Mouse (Mus musculus) heart, adult 2 months (tissue): ENCODE results near the gene Ccr8. TPM values are rescaled to one million over a fixed set of nuclear protein-coding genes. Genes with fewer than 3 reads are reported as not detected.
"Not testable (repeated sequence)": the region's sequence is repeated elsewhere in the genome, so short reads cannot be mapped to it uniquely, and the experiment has no call there.

ENCODE experiments used
- DNase-seq, 2 experiments: peaks; one replicate each; pipeline ENCODE4 v3.0.0; 2021
- H3K27ac ChIP-seq: fragments of 200-600 bp; 2 replicates; pipeline ENCODE4 v1.8.1; 2022
- H3K27me3 ChIP-seq: fragments of 200-500 bp; 2 replicates; pipeline ENCODE4 v1.6.1; 2012; ENCODE audit warnings: mild to moderate bottlenecking, low read length, inconsistent platforms, mixed read lengths; ENCODE audit not compliant: control insufficient read depth, insufficient read depth
- H3K36me3 ChIP-seq: fragments of 200-500 bp; 2 replicates; pipeline ENCODE4 v1.6.1; 2012; ENCODE audit warnings: low read length, inconsistent platforms; ENCODE audit not compliant: control insufficient read depth, insufficient read depth
- H3K4me1 ChIP-seq: fragments of 200-500 bp; 2 replicates; pipeline ENCODE4 v1.6.1; 2011; ENCODE audit warnings: low read length; ENCODE audit not compliant: control insufficient read depth, insufficient read depth
- H3K4me3 ChIP-seq: fragments of 200-600 bp; 2 replicates; pipeline ENCODE4 v1.8.1; 2022
- H3K79me2 ChIP-seq: fragments of 200-500 bp; replicated peaks from 2 replicates; pipeline ENCODE4 v1.6.1; 2012; ENCODE audit warnings: mild to moderate bottlenecking, inconsistent platforms, low read length, moderate library complexity, mixed read lengths; ENCODE audit not compliant: control insufficient read depth, insufficient read depth
- H3K9ac ChIP-seq: fragments of 200-500 bp; 2 replicates; pipeline ENCODE4 v1.6.1; 2012; ENCODE audit warnings: low read depth, mild to moderate bottlenecking, control low read depth, inconsistent platforms, low read length, mixed read lengths
- CTCF ChIP-seq: fragments of 200-600 bp; IDR thresholded peaks from 2 replicates; pipeline ENCODE4 v1.8.1; 2022; ENCODE audit warnings: antibody characterized with exemption, mild to moderate bottlenecking, moderate library complexity
- EP300 ChIP-seq: fragments of 200-500 bp; IDR thresholded peaks from 2 replicates; pipeline ENCODE4 v1.6.1; 2011; ENCODE audit warnings: low read depth, low read length, control low read depth; ENCODE audit not compliant: insufficient read depth
- POLR2A ChIP-seq: fragments of 200-500 bp; IDR thresholded peaks from 2 replicates; pipeline ENCODE4 v1.6.1; 2011; ENCODE audit warnings: mild to moderate bottlenecking, low read depth, low read length, control low read depth; ENCODE audit not compliant: insufficient read depth
- WGBS: fragments of 180-500 bp; shearing (Covaris S2); methylation state at CpG from one replicate; pipeline ENCODE4 v1.1.7; 2018; 5-methylcytosine and 5-hydroxymethylcytosine counted together
- intact Hi-C: fragments of 180-260 bp; cut with DNase I; formaldehyde crosslinking; loops from one replicate; pipeline ENCODE4 v1.15.1; 2025
- polyA plus RNA-seq: library from polyadenylated mRNA; depleted of rRNA; stranded (reverse); fragments of >200 nt; gene quantifications from 2 replicates; pipeline ENCODE4 v1.2.3, GENCODE M21; 2012
- total RNA-seq, 2 experiments: library from RNA; stranded (reverse); gene quantifications; 2 replicates each; pipeline ENCODE4 v1.2.3; 2021

Ccr8 gene
- total and polyA plus RNA-seq, 3 experiments = not detected

DNA sequence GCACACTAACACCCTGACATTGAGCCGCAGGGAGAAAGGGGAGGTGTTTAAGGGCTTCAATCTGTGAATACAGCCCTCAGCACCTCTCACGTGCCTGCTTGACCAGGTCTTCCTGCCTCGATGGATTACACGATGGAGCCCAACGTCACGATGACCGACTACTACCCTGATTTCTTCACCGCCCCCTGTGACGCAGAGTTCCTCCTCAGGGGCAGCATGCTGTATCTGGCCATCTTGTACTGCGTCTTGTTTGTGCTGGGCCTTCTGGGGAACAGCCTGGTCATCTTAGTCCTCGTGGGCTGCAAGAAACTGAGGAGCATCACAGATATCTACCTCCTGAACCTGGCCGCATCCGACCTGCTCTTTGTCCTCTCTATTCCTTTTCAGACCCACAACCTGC lies 1.8 kb downstream of the Ccr8 start:
- Histone ChIP-seq H3K27ac (no peak overlapping the region), H3K27me3 (no peaks in the 10 kb centered on the region), H3K4me3 (no peak overlapping the region), H3K79me2 (no peaks in the 10 kb centered on the region), H3K4me1 (no peaks in the 10 kb centered on the region), H3K36me3 (no peaks in the 10 kb centered on the region), H3K9ac (no peak overlapping the region)
- no peak for DNase-seq
- TF ChIP-seq CTCF (no peak), POLR2A (no peak), EP300 (no peak)
- intact Hi-C loops = no loop called here
- 79% methylated on average over 13 of the region's 13 CpGs for WGBS

DNA sequence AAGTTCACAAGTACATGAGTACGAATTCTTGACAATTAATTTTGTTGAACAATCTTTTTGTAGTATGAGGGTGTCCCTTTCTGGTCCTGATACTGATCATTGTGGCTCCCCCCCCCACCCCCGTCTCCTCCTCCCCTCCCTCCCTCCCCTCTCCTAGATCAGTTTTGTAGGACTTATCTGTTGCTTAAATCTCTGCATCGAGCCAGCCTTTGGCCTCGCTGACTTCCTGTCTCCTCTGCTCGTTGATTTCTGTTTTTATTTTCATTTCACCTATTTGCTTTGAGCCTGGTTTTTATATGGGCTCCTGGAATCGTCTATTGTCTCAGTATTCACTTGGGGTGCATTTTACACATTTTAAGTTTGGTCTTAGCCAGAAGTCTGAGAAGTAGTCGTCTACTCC lies 4.0 kb downstream of the Ccr8 start:
- Histone ChIP-seq H3K36me3 (no peaks in the 10 kb centered on the region), H3K27ac (no peak overlapping the region), H3K9ac (no peak overlapping the region), H3K79me2 (no peaks in the 10 kb centered on the region), H3K27me3 (no peaks in the 10 kb centered on the region), H3K4me1 (no peaks in the 10 kb centered on the region), H3K4me3 (no peak overlapping the region)
- no peak for TF ChIP-seq POLR2A
- TF ChIP-seq CTCF = no peak
- TF ChIP-seq EP300 = no peak
- WGBS = 37% methylated on average over 7 of the region's 7 CpGs
- no peak for DNase-seq
- intact Hi-C loops = loop anchor here (5.0 kb wide), 1 partner anchor 184 kb away; no protein-coding TSS in a partner anchor

DNA sequence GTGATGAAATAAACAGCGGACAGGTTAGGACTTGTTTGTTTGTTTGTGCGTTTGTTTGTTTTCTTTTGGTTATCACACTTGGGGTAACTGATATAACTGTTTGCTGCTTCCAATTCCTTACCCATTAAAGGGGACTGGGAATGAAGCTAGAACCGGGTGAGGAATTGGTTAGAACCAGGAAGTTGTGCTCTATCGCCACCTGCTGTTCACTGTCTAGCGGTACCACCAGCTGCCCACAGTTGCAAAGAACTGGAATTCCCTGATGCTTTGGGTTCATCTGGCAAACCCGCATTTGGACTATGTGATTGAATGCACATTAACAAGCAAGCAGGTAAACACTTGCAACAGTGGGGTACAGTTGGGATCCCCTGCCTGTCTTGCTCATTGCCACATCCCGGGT lies 6.8 kb downstream of the Ccr8 start:
- Histone ChIP-seq H3K27me3 (no peaks in the 10 kb centered on the region), H3K79me2 (no peaks in the 10 kb centered on the region), H3K4me3 (no peak overlapping the region), H3K4me1 (no peaks in the 10 kb centered on the region), H3K9ac (no peak overlapping the region), H3K27ac (no peak overlapping the region), H3K36me3 (no peaks in the 10 kb centered on the region)
- TF ChIP-seq EP300 = 0 out of 2 replicates have a peak, but pooled peaks have one; percentile 32
- TF ChIP-seq CTCF = peak; percentile 92
- no peak for TF ChIP-seq POLR2A
- intact Hi-C loops = loop anchor here (1.0 to 5.0 kb wide), 2 partner anchors 71 to 186 kb away; no protein-coding TSS in a partner anchor
- WGBS = 18% methylated on average over 7 of the region's 7 CpGs
- peak; percentile 59 to 65 for DNase-seq

DNA sequence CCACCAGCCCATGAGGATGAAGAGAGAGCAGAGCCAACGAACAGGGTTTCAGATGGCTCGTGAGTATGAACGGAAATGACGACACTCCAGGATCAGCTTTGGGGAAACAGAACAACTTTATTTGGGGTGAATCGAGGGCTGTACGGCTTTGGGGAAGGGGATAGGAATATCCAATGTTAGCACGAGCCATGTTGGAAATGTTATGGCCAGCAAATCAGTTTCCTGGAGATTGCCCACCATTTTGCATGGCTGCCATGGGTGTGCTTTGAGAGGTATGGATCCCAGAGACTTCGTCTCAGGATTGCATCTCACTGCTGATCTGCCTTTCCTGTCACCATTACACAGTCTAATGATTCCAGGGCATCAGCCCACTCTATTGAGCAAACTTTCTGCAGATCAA lies 7.4 kb downstream of the Ccr8 start:
- 80% methylated on average over 8 of the region's 8 CpGs for WGBS
- intact Hi-C loops = loop anchor here (5.0 kb wide), 1 partner anchor 187 kb away; no protein-coding TSS in a partner anchor
- no peak for DNase-seq
- Histone ChIP-seq H3K9ac (no peak overlapping the region), H3K36me3 (no peaks in the 10 kb centered on the region), H3K79me2 (no peaks in the 10 kb centered on the region), H3K4me1 (no peaks in the 10 kb centered on the region), H3K27me3 (no peaks in the 10 kb centered on the region), H3K4me3 (no peak overlapping the region), H3K27ac (no peak overlapping the region)
- TF ChIP-seq CTCF = no peak

DNA sequence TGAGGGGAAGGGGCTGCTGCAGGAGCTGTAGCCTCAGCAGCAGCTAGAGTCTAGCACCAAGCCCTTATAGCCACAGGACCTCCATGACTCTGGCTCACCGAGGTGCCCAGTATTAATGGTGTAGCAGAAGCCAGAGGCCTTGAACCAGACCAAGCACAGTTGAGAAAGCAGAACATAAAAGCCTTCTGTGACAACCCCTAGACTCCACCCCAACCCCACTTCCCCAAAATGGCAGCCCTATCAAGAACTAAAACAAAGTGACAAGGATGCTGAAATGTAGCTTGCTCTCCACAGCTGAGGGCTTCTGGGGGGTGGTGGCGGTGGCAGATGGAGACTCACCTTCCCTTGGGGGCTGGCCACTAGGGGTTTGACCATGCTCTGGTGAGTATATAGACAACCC lies 9.3 kb downstream of the Ccr8 start:
- Histone ChIP-seq H3K4me1 (no peaks in the 10 kb centered on the region), H3K9ac (no peak overlapping the region), H3K36me3 (no peaks in the 10 kb centered on the region), H3K27ac (no peak overlapping the region), H3K27me3 (no peaks in the 10 kb centered on the region), H3K79me2 (no peaks in the 10 kb centered on the region), H3K4me3 (no peak overlapping the region)
- TF ChIP-seq CTCF (no peak), EP300 (no peak), POLR2A (no peak)
- intact Hi-C loops = no loop called here
- 80% methylated on average over 2 of the region's 2 CpGs for WGBS
- DNase-seq = no peak

DNA sequence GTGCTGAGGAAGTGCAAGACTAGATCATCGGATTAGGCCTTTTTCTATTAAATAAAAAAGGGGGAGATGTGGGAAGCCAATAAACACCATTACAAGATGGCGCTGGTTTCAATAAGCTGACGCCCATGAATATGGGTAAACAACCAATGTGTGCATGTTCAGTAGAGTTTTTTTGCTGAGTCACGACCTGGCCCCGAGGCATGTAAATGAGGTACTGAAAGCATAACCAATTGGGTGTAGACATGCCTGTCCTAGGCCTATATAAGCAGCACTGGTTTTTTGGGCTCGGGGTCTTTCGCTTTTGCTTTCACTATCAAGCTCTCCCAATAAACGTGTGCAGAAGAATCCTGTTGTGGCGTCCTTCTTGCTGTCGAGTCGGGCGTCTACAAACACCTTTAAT lies 17.0 kb downstream of the Ccr8 start:
- H3K4me3 ChIP-seq, DNase-seq, H3K36me3 ChIP-seq, intact Hi-C loops, H3K9ac ChIP-seq, H3K4me1 ChIP-seq, H3K27me3 ChIP-seq, H3K79me2 ChIP-seq, H3K27ac ChIP-seq: not testable (repeated sequence)
- 92% methylated on average over 12 of the region's 12 CpGs for WGBS
